ENCODE assay signal across 14 mouse cellular contexts in the genomic region with DNA sequence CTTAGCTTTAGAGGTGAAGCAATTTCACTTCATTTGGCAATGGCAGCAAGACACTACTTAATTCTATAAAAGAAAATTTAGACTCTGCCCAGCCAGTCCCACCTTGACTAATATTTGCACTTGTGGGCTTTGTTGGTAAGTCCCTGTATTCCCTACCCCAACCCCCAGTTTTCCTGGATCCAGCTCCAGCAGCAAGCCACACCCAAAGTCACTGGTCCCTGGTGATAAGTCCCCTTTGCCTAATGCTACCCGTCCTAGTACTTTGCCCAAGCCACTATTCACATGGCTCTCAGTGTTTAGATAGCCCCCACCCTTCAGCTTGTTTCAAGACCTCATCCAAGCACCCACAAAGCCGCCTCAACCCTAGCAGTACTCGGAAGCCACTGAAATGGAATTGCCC.
"Had no signal": no experiment of that assay in that cellular context is flagged by ENCODE, and none has a peak within 500 bp of the region (broad histone marks: within the 10 kb centered on the region; RNA-seq: fewer than 3 reads in every experiment).

No protein-coding gene starts in this region.

- H3K9ac ChIP-seq: liver, embryonic 14.5 days had no signal

- H3K4me3 ChIP-seq: left cerebral cortex, adult 2 months had no signal

- DNase-seq: kidney, adult 2 months; kidney, postnatal 25 days; layer of hippocampus, postnatal 36 days; lung, adult 2 months; lung, postnatal 14 days; lung, postnatal 4 days; midbrain, embryonic 14.5 days; right cerebral cortex, adult 18-20 months; right cerebral cortex, postnatal 14 days; right cerebral cortex, postnatal 4 days; thymus, postnatal 25 days had no signal

- H3K27ac ChIP-seq: kidney, postnatal 0 days; left cerebral cortex, adult 2 months; liver, embryonic 14.5 days had no signal
